Mouse (Mus musculus) CH12.LX (cell line): ENCODE results near the gene Th. TPM values are rescaled to one million over a fixed set of nuclear protein-coding genes. Genes with fewer than 3 reads are reported as not detected.

Experiments used
- DNase-seq: peaks from one replicate; pipeline ENCODE4 v3.0.0-alpha.2; 2013; ENCODE audit errors: extremely low read depth
- H3K27ac ChIP-seq: 2 replicates; pipeline ENCODE4 v1.5.1; 2012; ENCODE audit warnings: low read depth, mild to moderate bottlenecking, control low read depth, moderate library complexity; ENCODE audit not compliant: insufficient read depth
- H3K27me3 ChIP-seq: replicated peaks from 2 replicates; pipeline ENCODE3; 2012; ENCODE audit warnings: inconsistent platforms
- H3K36me3 ChIP-seq, 2 experiments: replicated peaks in 1 of 2; 2 replicates each; pipeline versions ENCODE3 to v1.6.1; 2012; ENCODE audit warnings: inconsistent platforms in 1 of 2, low read length in 1 of 2, mild to moderate bottlenecking in 1 of 2, mixed read lengths in 1 of 2, moderate library complexity in 1 of 2; ENCODE audit not compliant: control insufficient read depth in 1 of 2, insufficient read depth in 1 of 2
- H3K4me1 ChIP-seq, 2 experiments: 2 replicates each; pipeline ENCODE4 v1.6.1; 2012; ENCODE audit warnings: inconsistent platforms in 1 of 2, moderate library complexity in 1 of 2; ENCODE audit not compliant: insufficient read depth in 2 of 2, control insufficient read depth in 1 of 2
- H3K4me2 ChIP-seq: 2 replicates; pipeline ENCODE4 v1.6.1; 2012; ENCODE audit warnings: low read depth, mild to moderate bottlenecking, control low read depth; ENCODE audit not compliant: poor library complexity, insufficient read depth, severe bottlenecking
- H3K4me3 ChIP-seq, 3 experiments: fragments of 150-350 bp in 1 of 3; sonication (generic) in 1 of 3; replicated peaks in 1 of 3; 2 replicates each; pipeline versions ENCODE3 to v1.5.1; 2011 to 2012; ENCODE audit warnings: low read depth in 2 of 3, low read length in 2 of 3, mild to moderate bottlenecking in 2 of 3, moderate library complexity in 2 of 3, control low read depth in 1 of 3, improper control_type of control experiment in 1 of 3, inconsistent platforms in 1 of 3, mixed read lengths in 1 of 3; ENCODE audit not compliant: poor library complexity in 1 of 3
- H3K79me2 ChIP-seq: replicated peaks from 2 replicates; pipeline ENCODE4 v1.6.1; 2012; ENCODE audit warnings: mild to moderate bottlenecking, moderate library complexity; ENCODE audit not compliant: control insufficient read depth, poor library complexity, insufficient read depth, severe bottlenecking; ENCODE audit errors: extremely low read depth
- H3K9ac ChIP-seq: 2 replicates; pipeline ENCODE4 v1.6.1; 2012; ENCODE audit warnings: low read depth, mild to moderate bottlenecking, control low read depth, moderate library complexity; ENCODE audit not compliant: insufficient read depth
- H3K9me3 ChIP-seq: replicated peaks from 2 replicates; pipeline ENCODE3; 2012; ENCODE audit warnings: low read length, inconsistent platforms, mixed read lengths
- CHD1 ChIP-seq: IDR thresholded peaks from 2 replicates; pipeline ENCODE4 v1.6.1; 2012; ENCODE audit warnings: low read depth, low read length, improper control_type of control experiment, inconsistent platforms
- CHD2 ChIP-seq: IDR thresholded peaks from 2 replicates; pipeline ENCODE4 v1.6.1; 2011; ENCODE audit warnings: low read length, improper control_type of control experiment
- CTCF ChIP-seq, 2 experiments: IDR thresholded peaks in 1 of 2; conservative IDR thresholded peaks in 1 of 2; 2 replicates each; pipeline ENCODE4 v1.5.1; 2011 to 2012; ENCODE audit warnings: low read depth in 2 of 2, low read length in 2 of 2, improper control_type of control experiment in 1 of 2, inconsistent platforms in 1 of 2, mild to moderate bottlenecking in 1 of 2, moderate library complexity in 1 of 2
- ELF1 ChIP-seq: IDR thresholded peaks from 2 replicates; pipeline ENCODE4 v1.6.1; 2014; ENCODE audit warnings: low read depth, mild to moderate bottlenecking, inconsistent platforms, low read length, improper control_type of control experiment
- EP300 ChIP-seq: IDR thresholded peaks from 2 replicates; pipeline ENCODE4 v1.6.1; 2011; ENCODE audit warnings: low read length, improper control_type of control experiment
- ETS1 ChIP-seq: conservative IDR thresholded peaks from 2 replicates; pipeline ENCODE4 v1.6.1; 2012; ENCODE audit warnings: low read depth, mild to moderate bottlenecking, inconsistent platforms, low read length, improper control_type of control experiment, moderate library complexity
- GABPA ChIP-seq: IDR thresholded peaks from 2 replicates; pipeline ENCODE4 v1.6.1; 2012; ENCODE audit warnings: low read depth, low read length, improper control_type of control experiment, inconsistent platforms; ENCODE audit not compliant: insufficient replicate concordance
- HCFC1 ChIP-seq: IDR thresholded peaks from 2 replicates; pipeline ENCODE4 v1.6.1; 2012; ENCODE audit warnings: low read depth, mild to moderate bottlenecking, inconsistent platforms, low read length, improper control_type of control experiment
- JUN ChIP-seq: IDR thresholded peaks from 2 replicates; pipeline ENCODE4 v1.6.1; 2011; ENCODE audit warnings: low read depth, mild to moderate bottlenecking, low read length, improper control_type of control experiment, moderate library complexity; ENCODE audit not compliant: insufficient read depth
- MAFK ChIP-seq: IDR thresholded peaks from 2 replicates; pipeline ENCODE4 v1.6.1; 2011; ENCODE audit warnings: low read length, improper control_type of control experiment; ENCODE audit not compliant: insufficient replicate concordance
- MAZ ChIP-seq: IDR thresholded peaks from 2 replicates; pipeline ENCODE4 v1.6.1; 2012; ENCODE audit warnings: low read depth, mild to moderate bottlenecking, inconsistent platforms, low read length, improper control_type of control experiment, moderate library complexity
- MEF2A ChIP-seq: IDR thresholded peaks from 2 replicates; pipeline ENCODE4 v1.6.1; 2014; ENCODE audit warnings: low read depth, mild to moderate bottlenecking, inconsistent platforms, low read length, improper control_type of control experiment, borderline replicate concordance
- MXI1 ChIP-seq: IDR thresholded peaks from 2 replicates; pipeline ENCODE4 v1.6.1; 2011; ENCODE audit warnings: mild to moderate bottlenecking, low read depth, low read length, improper control_type of control experiment
- NRF1 ChIP-seq: IDR thresholded peaks from 2 replicates; pipeline ENCODE4 v1.6.1; 2014; ENCODE audit warnings: low read depth, mild to moderate bottlenecking, inconsistent platforms, low read length, improper control_type of control experiment, moderate library complexity
- RCOR1 ChIP-seq: conservative IDR thresholded peaks from 2 replicates; pipeline ENCODE4 v1.6.1; 2012; ENCODE audit warnings: low read depth, mild to moderate bottlenecking, inconsistent platforms, low read length, improper control_type of control experiment
- TCF12 ChIP-seq: IDR thresholded peaks from 2 replicates; pipeline ENCODE4 v1.6.1; 2014; ENCODE audit warnings: low read depth, mild to moderate bottlenecking, inconsistent platforms, low read length, improper control_type of control experiment
- UBTF ChIP-seq: IDR thresholded peaks from 2 replicates; pipeline ENCODE4 v1.6.1; 2012; ENCODE audit warnings: low read depth, mild to moderate bottlenecking, inconsistent platforms, low read length, improper control_type of control experiment, moderate library complexity
- USF2 ChIP-seq: conservative IDR thresholded peaks from 2 replicates; pipeline ENCODE4 v1.6.1; 2011; ENCODE audit warnings: low read depth, low read length, improper control_type of control experiment
- ZC3H11A ChIP-seq: IDR thresholded peaks from 2 replicates; pipeline ENCODE4 v1.6.1; 2012; ENCODE audit warnings: low read depth, mild to moderate bottlenecking, inconsistent platforms, low read length, improper control_type of control experiment
- ZKSCAN1 ChIP-seq: IDR thresholded peaks from 2 replicates; pipeline ENCODE4 v1.6.1; 2012; ENCODE audit warnings: low read depth, inconsistent platforms, low read length, improper control_type of control experiment, borderline replicate concordance
- ZMIZ1 ChIP-seq: IDR thresholded peaks from 2 replicates; pipeline ENCODE4 v1.6.1; 2012; ENCODE audit warnings: low read depth, mild to moderate bottlenecking, inconsistent platforms, low read length, improper control_type of control experiment
- ZNF384 ChIP-seq: IDR thresholded peaks from 2 replicates; pipeline ENCODE4 v1.6.1; 2012; ENCODE audit warnings: low read depth, low read length, improper control_type of control experiment, inconsistent platforms
- dilution Hi-C: fragments of 300-500 bp; cut with MboI; formaldehyde crosslinking; loops from 2 replicates; pipeline ENCODE4 v1.14.3; 2020; ENCODE audit warnings: low sequenced_read_pairs; ENCODE audit not compliant: extremely low pct_unique_long_range_greater_than_20kb, extremely low pct_ligation_motif_present
- in situ Hi-C: fragments of 300-500 bp; cut with MboI; formaldehyde crosslinking; loops from 3 replicates; pipeline ENCODE4 v1.14.3; 2019; ENCODE audit warnings: low sequenced_read_pairs, low pct_ligation_motif_present, low pct_unique_long_range_greater_than_20kb, mixed read lengths
- polyA plus RNA-seq: library from polyadenylated mRNA; unstranded; fragments of >175 nt; gene quantifications from 2 replicates; pipeline ENCODE4 v1.2.1, GENCODE M21; 2012; ENCODE audit warnings: low read depth; ENCODE audit not compliant: insufficient read length
- total RNA-seq, 2 experiments: library from RNA; depleted of rRNA; stranded (reverse); fragments of 300-350 nt in 1 of 2; fragments of >200 nt in 1 of 2; gene quantifications; 2 replicates each; pipeline ENCODE4 v1.2.3; 2012 to 2014

Th gene
- total and polyA plus RNA-seq, 3 experiments: not detected

GRCm38 (mm10) chr7:142902931-142903330, 28.0 kb downstream of the Th start:
- Histone ChIP-seq H3K9ac (no peak overlapping the region), H3K4me2 (no peak overlapping the region), H3K9me3 (no peaks in the 10 kb centered on the region), H3K4me3 (no peak overlapping the region), H3K27ac (no peak overlapping the region), H3K36me3 (no peaks in the 10 kb centered on the region), H3K4me1 (peaks cover 2 to 8% of the 10 kb centered on the region in 2 experiments; a peak in 3 of 4 replicates), H3K27me3 (peaks cover 93% of the 10 kb centered on the region), H3K79me2 (no peaks in the 10 kb centered on the region)
- in situ Hi-C loops (no loop called here), dilution Hi-C loops (no loop called here)
- no peak for TF ChIP-seq MAFK
- no peak for TF ChIP-seq HCFC1
- TF ChIP-seq MEF2A: no peak
- no peak for TF ChIP-seq ELF1
- no peak for TF ChIP-seq ZKSCAN1
- TF ChIP-seq CHD1: no peak
- no peak for TF ChIP-seq MAZ
- no peak for TF ChIP-seq EP300
- TF ChIP-seq NRF1: no peak
- no peak for DNase-seq

DNA sequence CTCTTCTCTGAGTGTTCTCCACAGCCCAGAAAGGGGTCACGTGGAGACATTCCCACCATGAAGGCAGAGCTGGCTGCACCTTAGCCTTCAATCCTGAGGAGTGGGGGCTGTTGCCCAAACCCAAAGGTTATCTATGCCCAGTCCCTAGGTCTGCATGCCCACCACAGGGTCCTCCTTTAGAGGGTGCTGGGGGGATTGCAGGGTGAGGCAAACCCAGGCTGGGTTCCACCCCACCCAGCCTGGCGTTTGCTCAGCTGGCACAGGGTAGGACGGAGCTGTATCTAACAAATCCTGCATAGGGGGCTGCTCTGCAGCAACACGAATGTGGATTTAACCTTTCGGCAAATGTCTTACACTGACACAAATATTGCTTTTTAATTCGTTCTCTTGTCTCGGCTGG, 29.2 kb downstream of the Th start:
- dilution Hi-C loops: no loop called here
- Histone ChIP-seq H3K27me3 (peaks cover 94% of the 10 kb centered on the region), H3K4me3 (no peak overlapping the region), H3K4me2 (no peak overlapping the region), H3K4me1 (no peaks in the 10 kb centered on the region), H3K79me2 (no peaks in the 10 kb centered on the region), H3K9ac (no peak overlapping the region), H3K9me3 (no peaks in the 10 kb centered on the region), H3K36me3 (no peaks in the 10 kb centered on the region), H3K27ac (no peak overlapping the region)
- no peak for TF ChIP-seq CHD1
- TF ChIP-seq GABPA: no peak
- no peak for TF ChIP-seq UBTF
- no peak for TF ChIP-seq USF2
- no peak for TF ChIP-seq JUN
- TF ChIP-seq CHD2: no peak
- TF ChIP-seq ZC3H11A: no peak
- no peak for TF ChIP-seq ZMIZ1
- TF ChIP-seq CTCF (conservative IDR thresholded peaks at IDR 0.05 in 1 of 2, IDR thresholded peaks at IDR 0.05 in 1 of 2; ENCODE audit: low read depth in 2 of 2, low read length in 2 of 2): no peak
- TF ChIP-seq ZNF384: no peak
- no peak for TF ChIP-seq ELF1
- no peak for TF ChIP-seq MXI1
- no peak for TF ChIP-seq ETS1
- no peak for TF ChIP-seq MAFK
- TF ChIP-seq TCF12: no peak
- no peak for TF ChIP-seq RCOR1
- no peak for DNase-seq
- in situ Hi-C loops: no loop called here
